Mouse (Mus musculus): ENCODE measurements at regions not wholly inside any gene's neighbourhood (a gene's known extent, or its start where the extent isn't known, plus 50 kb on each side); places are given as distances from the start of the nearest gene placed in this dataset.

DNA sequence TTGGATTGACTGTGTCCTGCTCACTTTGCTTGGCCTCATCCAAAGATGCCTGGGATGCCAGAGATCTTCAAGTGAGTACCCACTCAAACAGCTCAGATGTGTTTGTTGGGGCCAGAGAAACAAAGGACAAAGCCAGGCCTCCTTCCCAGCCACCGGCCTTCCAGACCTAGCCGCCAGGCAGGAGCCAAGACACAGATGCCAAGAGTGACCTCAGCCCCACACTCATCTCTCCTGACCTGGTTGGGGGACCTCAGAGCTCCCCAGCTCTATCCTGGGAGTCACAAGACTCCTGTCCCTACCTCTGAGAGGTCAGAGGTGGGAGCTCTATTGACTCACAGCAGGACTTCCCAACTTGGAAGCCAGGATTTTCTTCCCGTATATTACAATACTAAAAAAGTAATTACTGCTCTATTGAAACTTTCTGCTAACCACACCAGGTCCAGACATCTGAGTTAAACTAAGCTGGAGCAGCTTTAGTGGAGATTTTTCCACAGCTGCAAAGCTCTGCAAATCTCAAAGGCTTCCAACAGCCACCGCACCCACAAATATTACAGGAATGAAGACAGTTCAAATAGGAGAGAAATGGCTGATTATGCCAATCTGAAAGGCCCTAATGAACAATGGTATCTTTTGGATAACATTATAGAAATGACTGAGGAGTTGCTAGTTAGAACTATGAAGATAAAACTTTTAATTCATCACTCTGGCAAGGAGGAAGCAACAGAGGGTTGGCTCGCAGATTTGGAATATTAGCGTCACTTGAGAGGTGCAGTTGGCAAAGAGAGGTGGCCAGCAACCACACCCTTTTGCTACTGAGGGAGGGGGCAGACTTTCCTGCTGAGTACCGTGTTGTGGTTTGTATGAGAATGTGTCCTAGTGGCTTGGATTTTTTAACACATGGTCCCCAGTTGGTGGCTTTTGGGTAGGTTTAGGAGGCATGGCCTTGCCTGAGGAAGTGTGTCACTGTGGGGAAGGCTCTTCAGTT, 162.9 kb downstream of the Fndc1 start:
- H3K9me3 ChIP-seq: no peaks in the 10 kb centered on the region
- H3K36me3 ChIP-seq: no peaks in the 10 kb centered on the region
- no peak overlapping the region for H3K27ac ChIP-seq
- H3K4me3 ChIP-seq (replicated peaks): no peak overlapping the region
- no peak for ATAC-seq (ENCODE audit: insufficient number of reproducible peaks, insufficient read depth, low FRiP score, low TSS enrichment, low read depth)
- 85% methylated on average over 7 of the region's 7 CpGs for whole genome bisulfite sequencing
- no peak overlapping the region for H3K9ac ChIP-seq (replicated peaks)
- H3K27me3 ChIP-seq: no peaks in the 10 kb centered on the region
- no peak overlapping the region for H3K4me2 ChIP-seq
- H3K4me1 ChIP-seq (replicated peaks): peaks cover 4% of the 10 kb centered on the region; the same call in 1 of the 2 replicates

DNA sequence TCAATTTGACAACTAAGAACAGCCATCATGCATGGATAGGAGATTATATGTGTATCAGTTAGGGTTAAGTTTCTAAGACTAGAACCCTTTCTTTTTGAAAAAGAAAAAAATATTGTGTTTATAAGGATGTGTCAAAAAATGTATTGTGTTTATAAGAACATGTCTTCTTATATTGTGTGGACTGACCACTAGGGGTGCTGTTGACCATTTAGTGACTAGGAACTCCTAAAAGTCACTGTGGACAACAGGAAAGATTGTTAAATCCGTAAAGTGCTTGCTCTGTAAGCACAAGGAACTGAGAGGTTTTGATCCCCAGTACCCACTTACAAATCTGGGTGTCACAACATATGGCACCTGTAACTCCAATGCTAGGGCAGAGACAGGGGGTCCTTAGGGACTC, 170.6 kb downstream of the Fndc1 start:
- ATAC-seq (ENCODE audit: insufficient number of reproducible peaks, insufficient read depth, low FRiP score, low TSS enrichment, low read depth): no peak
- no peaks in the 10 kb centered on the region for H3K4me1 ChIP-seq (replicated peaks)
- H3K36me3 ChIP-seq: no peaks in the 10 kb centered on the region
- peaks cover 5% of the 10 kb centered on the region; the same call in 1 of the 2 replicates for H3K27me3 ChIP-seq
- H3K4me2 ChIP-seq: no peak overlapping the region
- WGBS: 71% methylated on average over 1 of the region's 1 CpGs
- no peak overlapping the region for H3K9ac ChIP-seq (replicated peaks)
- H3K9me3 ChIP-seq: no peaks in the 10 kb centered on the region
- no peak overlapping the region for H3K27ac ChIP-seq
- no peak overlapping the region for H3K4me3 ChIP-seq (replicated peaks)

DNA sequence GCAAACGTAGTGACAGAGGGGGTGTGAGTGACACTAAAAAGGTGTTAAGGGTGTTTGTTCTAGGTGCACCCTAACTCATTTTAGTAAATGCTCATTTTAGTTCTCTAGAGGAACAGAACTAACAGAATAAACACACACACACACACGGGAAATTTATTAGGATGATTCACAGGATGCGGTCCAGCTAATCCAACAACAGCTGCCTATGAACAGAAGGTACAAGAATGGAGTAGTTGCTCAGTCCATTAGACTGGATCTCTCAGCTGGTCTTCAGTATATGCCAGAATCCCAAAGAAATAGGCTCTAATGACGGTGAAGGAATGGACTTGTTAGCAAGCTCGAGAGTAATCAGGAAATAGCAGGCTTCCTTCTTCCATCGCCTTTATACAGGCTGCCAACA, 171.1 kb downstream of the Fndc1 start:
- no peak for ATAC-seq (ENCODE audit: insufficient number of reproducible peaks, insufficient read depth, low FRiP score, low TSS enrichment, low read depth)
- Histone ChIP-seq H3K9ac (replicated peaks) (no peak overlapping the region), H3K36me3 (no peaks in the 10 kb centered on the region), H3K27ac (no peak overlapping the region), H3K4me3 (replicated peaks) (no peak overlapping the region), H3K9me3 (no peaks in the 10 kb centered on the region), H3K4me1 (replicated peaks) (no peaks in the 10 kb centered on the region), H3K27me3 (peaks cover 5% of the 10 kb centered on the region; the same call in 1 of the 2 replicates), H3K4me2 (no peak overlapping the region)
- WGBS: 92% methylated on average over 6 of the region's 6 CpGs

DNA sequence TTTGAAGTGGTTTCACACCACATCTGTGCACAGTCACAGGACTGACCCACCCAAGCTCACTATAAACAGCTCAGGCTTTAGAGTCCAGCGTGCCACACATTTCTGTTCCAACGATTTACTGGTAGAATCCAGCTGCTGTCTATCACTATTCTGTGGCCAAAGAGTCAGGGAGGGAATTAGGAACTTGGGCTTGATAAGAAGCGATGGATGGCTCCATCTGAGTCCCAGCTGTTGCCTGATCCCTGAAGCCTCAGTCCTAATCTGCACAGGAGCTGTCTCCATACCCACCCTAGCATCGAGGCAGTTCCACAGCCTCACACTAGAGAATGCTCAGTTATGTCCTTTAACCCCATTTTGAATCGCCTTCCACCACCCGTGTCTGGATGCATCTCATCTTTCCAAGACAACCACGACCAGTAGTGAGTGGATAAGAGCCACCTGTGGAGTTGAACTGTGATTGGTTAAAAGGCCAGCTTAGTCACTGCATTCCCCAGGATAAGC, 173.0 kb downstream of the Fndc1 start:
- H3K4me2 ChIP-seq: no peak overlapping the region
- no peaks in the 10 kb centered on the region for H3K9me3 ChIP-seq
- H3K4me3 ChIP-seq (replicated peaks): no peak overlapping the region
- H3K4me1 ChIP-seq (replicated peaks): no peaks in the 10 kb centered on the region
- 77% methylated on average over 7 of the region's 7 CpGs for WGBS
- H3K27me3 ChIP-seq: peaks cover 5% of the 10 kb centered on the region; the same call in 1 of the 2 replicates
- H3K27ac ChIP-seq: no peak overlapping the region
- no peak for ATAC-seq (ENCODE audit: insufficient number of reproducible peaks, insufficient read depth, low FRiP score, low TSS enrichment, low read depth)
- H3K9ac ChIP-seq (replicated peaks): no peak overlapping the region
- no peaks in the 10 kb centered on the region for H3K36me3 ChIP-seq

DNA sequence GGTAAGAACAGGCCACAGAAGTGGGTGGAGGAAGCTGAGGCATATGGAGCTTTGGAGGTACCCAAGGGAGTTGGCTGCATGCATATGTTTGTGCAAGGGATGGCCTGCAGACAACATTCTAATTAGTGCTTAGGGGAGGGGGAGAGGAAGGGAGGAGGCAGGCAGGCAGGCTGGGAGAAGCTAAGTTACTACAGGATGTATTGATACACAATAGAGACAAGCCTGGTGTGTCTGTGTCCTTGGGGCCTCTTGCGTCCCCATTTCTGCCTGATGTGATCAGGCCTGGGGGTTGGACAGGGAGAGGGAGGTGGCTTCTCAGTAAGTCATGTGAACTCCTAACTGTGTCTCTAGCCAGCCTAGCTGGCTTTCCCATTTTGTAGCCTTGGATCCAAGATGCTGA, 175.1 kb downstream of the Fndc1 start:
- Histone ChIP-seq H3K27ac (no peak overlapping the region), H3K4me1 (replicated peaks) (no peaks in the 10 kb centered on the region), H3K36me3 (no peaks in the 10 kb centered on the region), H3K4me3 (replicated peaks) (no peak overlapping the region), H3K27me3 (peaks cover 5% of the 10 kb centered on the region; the same call in 1 of the 2 replicates), H3K4me2 (no peak overlapping the region), H3K9ac (replicated peaks) (no peak overlapping the region), H3K9me3 (peaks cover 7% of the 10 kb centered on the region; the same call in 1 of the 2 replicates)
- WGBS: 94% methylated on average over 1 of the region's 1 CpGs
- no peak for ATAC-seq (ENCODE audit: insufficient number of reproducible peaks, insufficient read depth, low FRiP score, low TSS enrichment, low read depth)

DNA sequence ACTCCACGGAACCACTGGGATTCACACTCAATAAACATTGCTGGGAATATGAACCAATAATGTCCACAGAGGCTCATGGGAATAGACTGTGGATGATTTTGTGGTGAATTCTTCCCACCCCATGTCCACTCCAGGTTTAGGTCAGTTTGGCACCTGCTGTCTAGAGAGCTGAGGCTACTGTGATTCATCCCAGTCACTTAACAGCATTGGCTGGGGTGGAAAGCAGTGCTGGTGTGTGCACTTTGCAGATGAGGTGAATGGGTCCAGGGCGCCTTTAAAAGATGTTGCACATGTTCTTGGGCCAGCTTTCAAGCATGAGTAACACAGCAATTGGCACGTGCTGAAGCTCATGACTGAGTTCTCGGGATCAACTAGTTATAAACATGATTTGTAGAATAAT, 176.7 kb downstream of the Fndc1 start:
- no peak overlapping the region for H3K27ac ChIP-seq
- no peak overlapping the region for H3K4me3 ChIP-seq (replicated peaks)
- H3K4me1 ChIP-seq (replicated peaks): no peaks in the 10 kb centered on the region
- no peak overlapping the region for H3K4me2 ChIP-seq
- no peaks in the 10 kb centered on the region for H3K36me3 ChIP-seq
- H3K9ac ChIP-seq (replicated peaks): no peak overlapping the region
- WGBS: 84% methylated on average over 4 of the region's 4 CpGs
- peaks cover 5% of the 10 kb centered on the region; the same call in 1 of the 2 replicates for H3K27me3 ChIP-seq
- ATAC-seq (ENCODE audit: insufficient number of reproducible peaks, insufficient read depth, low FRiP score, low TSS enrichment, low read depth): no peak
- peaks cover 7% of the 10 kb centered on the region; the same call in 1 of the 2 replicates for H3K9me3 ChIP-seq

DNA sequence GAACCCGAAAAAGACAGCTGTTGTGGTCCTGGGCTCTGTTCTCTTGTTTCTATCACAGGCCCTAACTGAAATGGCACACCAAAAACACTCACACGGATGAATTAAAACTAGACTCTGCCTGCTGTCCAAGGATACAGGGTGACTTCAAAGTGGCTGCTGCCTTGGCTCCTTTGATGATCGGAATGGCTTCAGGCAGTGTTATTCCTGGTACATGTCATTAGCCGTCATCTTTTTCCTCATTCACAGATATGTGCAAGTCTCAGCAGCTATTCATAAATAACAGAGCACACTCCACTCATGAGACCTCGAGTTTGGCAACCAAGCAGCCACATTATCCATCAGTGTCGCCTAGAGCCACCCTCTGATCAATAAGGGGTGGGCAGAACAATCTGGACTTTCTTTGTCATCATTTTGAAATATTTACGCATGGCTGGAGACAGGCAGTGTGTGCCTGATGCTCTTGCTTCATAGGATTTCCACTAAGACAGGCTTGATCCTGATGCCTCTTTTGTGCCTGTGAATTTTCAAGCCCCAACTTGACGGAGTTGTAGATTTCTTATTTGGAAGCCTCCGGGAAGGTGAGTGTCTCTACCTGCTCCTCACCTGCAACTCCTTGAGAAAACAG, 182.1 kb downstream of the Fndc1 start:
- ATAC-seq (ENCODE audit: insufficient number of reproducible peaks, insufficient read depth, low FRiP score, low TSS enrichment, low read depth): no peak
- 69% methylated on average over 9 of the region's 9 CpGs for WGBS
- no peak overlapping the region for H3K9ac ChIP-seq (replicated peaks)
- H3K4me3 ChIP-seq (replicated peaks): no peak overlapping the region
- H3K9me3 ChIP-seq: peaks cover 7% of the 10 kb centered on the region; the same call in 1 of the 2 replicates
- no peaks in the 10 kb centered on the region for H3K36me3 ChIP-seq
- H3K27ac ChIP-seq: no peak overlapping the region
- H3K4me2 ChIP-seq: no peak overlapping the region
- peaks cover 9% of the 10 kb centered on the region; the same call in 1 of the 2 replicates for H3K4me1 ChIP-seq (replicated peaks)
- peaks cover 14% of the 10 kb centered on the region for H3K27me3 ChIP-seq

DNA sequence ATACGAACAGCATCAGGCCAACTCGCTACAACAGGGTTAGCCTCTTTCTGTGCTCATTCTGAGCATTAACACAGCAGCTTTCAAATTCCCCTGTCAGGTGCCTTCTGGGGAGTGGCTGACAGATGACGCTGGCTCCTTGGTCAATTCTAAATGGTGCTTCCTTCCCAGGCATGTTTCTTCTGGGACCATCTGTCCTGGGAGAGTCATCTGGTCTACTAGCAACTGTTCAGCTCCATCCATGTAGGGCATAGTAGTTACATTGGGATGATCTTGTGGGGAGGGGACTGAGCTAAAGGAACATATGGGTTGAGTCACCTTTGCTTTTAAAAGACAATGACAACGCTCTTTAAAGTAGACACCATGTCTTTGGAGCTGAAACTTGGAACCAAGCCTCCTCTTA, 183.5 kb downstream of the Fndc1 start:
- Histone ChIP-seq H3K4me1 (replicated peaks) (peaks cover 9% of the 10 kb centered on the region; the same call in 1 of the 2 replicates), H3K4me3 (replicated peaks) (no peak overlapping the region), H3K4me2 (no peak overlapping the region), H3K9me3 (peaks cover 7% of the 10 kb centered on the region; the same call in 1 of the 2 replicates), H3K9ac (replicated peaks) (no peak overlapping the region), H3K27ac (no peak overlapping the region), H3K36me3 (no peaks in the 10 kb centered on the region), H3K27me3 (peaks cover 14% of the 10 kb centered on the region)
- ATAC-seq (ENCODE audit: insufficient number of reproducible peaks, insufficient read depth, low FRiP score, low TSS enrichment, low read depth): no peak
- 90% methylated on average over 4 of the region's 4 CpGs for WGBS

DNA sequence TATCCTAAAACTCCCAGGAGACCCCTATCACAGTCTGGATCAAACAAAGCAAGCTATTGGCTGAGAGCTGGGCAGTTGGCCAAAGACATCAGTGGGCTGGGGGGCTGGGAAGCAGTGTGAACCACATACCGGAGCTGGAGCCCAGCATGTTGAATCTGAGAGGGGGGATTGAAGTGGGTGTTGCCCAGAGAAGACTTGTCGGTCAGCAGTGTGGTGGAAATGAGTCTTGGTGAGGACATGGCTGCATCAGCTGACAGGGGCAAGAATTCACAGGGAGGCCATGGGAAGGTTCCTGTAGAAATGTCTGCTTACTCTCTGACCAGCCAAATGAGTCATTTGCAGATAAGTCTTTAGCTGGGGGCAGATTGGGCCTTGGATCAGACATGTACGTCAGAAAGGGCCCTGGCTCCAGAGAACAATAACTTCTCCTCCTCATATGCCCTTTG, 184.6 kb downstream of the Fndc1 start:
- peaks cover 9% of the 10 kb centered on the region; the same call in 1 of the 2 replicates for H3K4me1 ChIP-seq (replicated peaks)
- H3K4me3 ChIP-seq (replicated peaks): no peak overlapping the region
- H3K4me2 ChIP-seq: no peak overlapping the region
- no peak for ATAC-seq (ENCODE audit: insufficient number of reproducible peaks, insufficient read depth, low FRiP score, low TSS enrichment, low read depth)
- H3K27me3 ChIP-seq: peaks cover 14% of the 10 kb centered on the region
- peaks cover 1% of the 10 kb centered on the region; the same call in 1 of the 2 replicates for H3K9me3 ChIP-seq
- H3K27ac ChIP-seq: no peak overlapping the region
- no peak overlapping the region for H3K9ac ChIP-seq (replicated peaks)
- no peaks in the 10 kb centered on the region for H3K36me3 ChIP-seq
- 47% methylated on average over 3 of the region's 3 CpGs for WGBS

DNA sequence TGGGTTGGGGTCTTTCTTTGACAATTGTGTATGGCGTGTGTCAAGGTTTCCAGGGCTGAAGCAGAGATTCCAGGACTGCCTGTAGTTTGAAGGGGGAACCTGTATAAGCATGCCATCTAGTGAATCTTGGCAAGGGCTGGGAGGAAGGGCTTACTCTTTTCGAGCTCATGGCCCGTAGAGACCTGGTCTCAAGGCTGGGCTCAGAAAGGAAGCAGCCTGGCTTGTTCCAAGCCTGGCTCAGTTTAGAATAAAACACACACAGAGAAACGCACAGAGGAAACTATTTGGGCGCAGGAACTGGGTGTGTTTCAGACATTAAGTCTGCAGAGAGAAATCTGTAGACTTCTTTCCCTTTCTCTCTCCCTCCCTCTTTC, 192.8 kb downstream of the Fndc1 start:
- H3K27me3 ChIP-seq: no peaks in the 10 kb centered on the region
- no peak overlapping the region for H3K9ac ChIP-seq (replicated peaks)
- H3K27ac ChIP-seq: no peak overlapping the region
- no peaks in the 10 kb centered on the region for H3K36me3 ChIP-seq
- no peak overlapping the region for H3K4me2 ChIP-seq
- H3K4me1 ChIP-seq (replicated peaks): no peaks in the 10 kb centered on the region
- H3K4me3 ChIP-seq (replicated peaks): no peak overlapping the region
- ATAC-seq (ENCODE audit: insufficient number of reproducible peaks, insufficient read depth, low FRiP score, low TSS enrichment, low read depth): no peak
- 82% methylated on average over 5 of the region's 5 CpGs for WGBS
- H3K9me3 ChIP-seq: no peaks in the 10 kb centered on the region

Data from limb, embryonic 12.5 days (tissue).